Mouse (Mus musculus) olfactory bulb, adult 2 months (tissue): Measurements from ENCODE around the gene Ocln.

Source experiments
- CTCF ChIP-seq: fragments of 200-500 bp; IDR thresholded peaks from 2 replicates; pipeline ENCODE4 v1.5.1; 2012; ENCODE audit warnings: low read depth, mild to moderate bottlenecking, low read length, moderate library complexity; ENCODE audit not compliant: insufficient read depth
- POLR2A ChIP-seq: fragments of 200-500 bp; IDR thresholded peaks from 2 replicates; pipeline ENCODE4 v1.6.1; 2012; ENCODE audit warnings: mild to moderate bottlenecking, low read depth, low read length, moderate library complexity; ENCODE audit not compliant: insufficient read depth

- TF ChIP-seq CTCF: no peak
- no peak for TF ChIP-seq POLR2A
Measured at GRCm38 (mm10) chr13:100512792-100513191, 39.7 kb downstream of the Ocln start.
